9 mouse cellular contexts compared by ENCODE assay signal in the genomic region with DNA sequence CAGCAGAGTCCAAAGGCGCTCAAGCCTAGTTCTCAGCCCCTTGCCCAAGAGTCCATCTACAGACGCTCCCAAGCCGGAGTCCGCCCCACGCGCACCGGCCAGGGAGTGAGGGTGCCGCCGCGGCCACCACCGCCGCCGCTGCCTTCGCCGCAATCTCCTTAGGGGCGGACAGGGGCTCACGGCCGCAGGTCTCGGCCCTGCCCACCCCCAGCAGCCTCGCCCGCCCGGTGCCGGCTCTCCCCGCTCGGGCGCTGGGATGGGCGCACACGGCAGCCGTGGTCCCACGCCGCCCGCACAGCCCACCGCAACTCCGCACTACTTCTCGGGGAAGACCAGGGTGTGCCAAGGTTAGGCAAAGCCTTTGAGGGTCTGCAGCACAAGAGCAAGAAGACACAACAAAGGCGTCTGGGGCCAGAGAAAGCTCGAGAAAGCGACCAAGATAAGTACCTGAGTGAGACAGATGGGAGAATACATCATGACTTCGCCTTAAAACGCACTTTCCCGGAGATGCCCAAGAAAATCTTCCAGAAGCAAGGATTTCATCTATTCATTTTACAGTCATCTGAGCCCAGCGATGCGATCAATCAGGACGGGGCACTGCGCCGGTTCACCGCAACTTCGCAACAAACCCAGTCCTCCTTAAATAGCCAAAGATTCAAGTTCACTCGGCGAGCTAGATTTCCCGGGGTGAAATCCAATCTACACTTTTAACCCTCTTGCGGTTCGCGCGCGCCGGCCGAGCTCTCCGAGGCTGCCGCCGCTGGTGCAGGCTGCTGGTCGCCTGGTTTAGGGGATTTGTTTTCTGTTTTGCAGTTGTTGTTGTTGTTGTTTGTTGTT.
DNase-seq lines count a peak whose midpoint lies in the region; ATAC-seq and TF ChIP-seq lines count a peak whose summit lies in the region.
"Had no signal": no experiment of that assay in that cellular context is flagged by ENCODE, and none has a peak within 500 bp of the region (broad histone marks: within the 10 kb centered on the region; RNA-seq: fewer than 3 reads in every experiment).

No protein-coding gene starts in this region.

- H3K9me3 ChIP-seq in forebrain, embryonic 10.5 days, result no peaks in the 10 kb centered on the region
- no peaks in the 10 kb centered on the region for H3K9me3 ChIP-seq in hindbrain, embryonic 10.5 days
- no peaks in the 10 kb centered on the region for H3K9me3 ChIP-seq in limb, embryonic 12.5 days
- H3K9me3 ChIP-seq in neural tube, embryonic 13.5 days, result no peaks in the 10 kb centered on the region

- intact Hi-C loops in heart, adult 2 months (cut with DNase I), result loop anchor here (1.0 to 10.0 kb wide), 7 partner anchors 34 to 440 kb away; no protein-coding TSS in a partner anchor
- intact Hi-C loops in heart, postnatal 25 days (cut with DNase I), result loop anchor here (2.0 to 5.0 kb wide), 7 partner anchors 33 to 437 kb away; no protein-coding TSS in a partner anchor

- ATAC-seq in limb, embryonic 12.5 days (ENCODE audit: insufficient number of reproducible peaks, insufficient read depth, low FRiP score, low TSS enrichment, low read depth), result no peak
- ATAC-seq in neural tube, embryonic 13.5 days (ENCODE audit: low read depth), result no peak

- TF ChIP-seq CTCF in heart, adult 2 months (IDR thresholded peaks at IDR 0.05), result no peak

- H3K4me1 ChIP-seq in heart, adult 2 months (ENCODE audit: control insufficient read depth, insufficient read depth, low read length), result peaks cover 9% of the 10 kb centered on the region
- H3K4me1 ChIP-seq in forebrain, embryonic 10.5 days, result peaks cover 78% of the 10 kb centered on the region
- peaks cover 55% of the 10 kb centered on the region for H3K4me1 ChIP-seq in hindbrain, embryonic 10.5 days (replicated peaks)
- H3K4me1 ChIP-seq in limb, embryonic 12.5 days (replicated peaks), result peaks cover 45% of the 10 kb centered on the region
- peaks cover 44% of the 10 kb centered on the region for H3K4me1 ChIP-seq in neural tube, embryonic 13.5 days (replicated peaks)

- H3K9ac ChIP-seq in heart, adult 2 months (ENCODE audit: low read depth, low read length), result peak overlapping the region; percentile 99
- H3K9ac ChIP-seq in limb, embryonic 12.5 days (replicated peaks), result peak overlapping the region; percentile 100
- peak overlapping the region; percentile 99 for H3K9ac ChIP-seq in neural tube, embryonic 13.5 days

- no peak for TF ChIP-seq POLR2A in heart, adult 2 months (IDR thresholded peaks at IDR 0.05; ENCODE audit: insufficient read depth, low read depth, low read length)

- TF ChIP-seq EP300 in heart, adult 2 months (IDR thresholded peaks at IDR 0.05; ENCODE audit: insufficient read depth, low read depth, low read length), result 0 out of 2 replicates have a peak, but pooled peaks have one; percentile 7

- WGBS in heart, adult 2 months, result under 1% methylated on average over 62 of the region's 62 CpGs
- under 1% methylated on average over 62 of the region's 62 CpGs for WGBS in forebrain, embryonic 10.5 days
- WGBS in hindbrain, embryonic 10.5 days, result under 1% methylated on average over 62 of the region's 62 CpGs
- WGBS in limb, embryonic 12.5 days, result under 1% methylated on average over 59 of the region's 62 CpGs
- under 1% methylated on average over 61 of the region's 62 CpGs for WGBS in neural tube, embryonic 13.5 days

- no peaks in the 10 kb centered on the region for H3K27me3 ChIP-seq in heart, adult 2 months (ENCODE audit: control insufficient read depth, insufficient read depth, low read length)
- peaks cover 38% of the 10 kb centered on the region for H3K27me3 ChIP-seq in forebrain, embryonic 10.5 days (ENCODE audit: poor library complexity, severe bottlenecking)
- peaks cover 78% of the 10 kb centered on the region for H3K27me3 ChIP-seq in hindbrain, embryonic 10.5 days (ENCODE audit: insufficient read depth, poor library complexity, severe bottlenecking)
- H3K27me3 ChIP-seq in limb, embryonic 12.5 days, result no peaks in the 10 kb centered on the region
- H3K27me3 ChIP-seq in neural tube, embryonic 13.5 days, result peaks cover 4% of the 10 kb centered on the region; the same call in 1 of the 2 replicates

- peaks cover 11% of the 10 kb centered on the region for H3K79me2 ChIP-seq in heart, adult 2 months (replicated peaks; ENCODE audit: control insufficient read depth, insufficient read depth, low read length)

- peaks cover 16% of the 10 kb centered on the region for H3K36me3 ChIP-seq in heart, adult 2 months (ENCODE audit: control insufficient read depth, insufficient read depth, low read length)
- no peaks in the 10 kb centered on the region for H3K36me3 ChIP-seq in forebrain, embryonic 10.5 days (replicated peaks)
- H3K36me3 ChIP-seq in hindbrain, embryonic 10.5 days, result no peaks in the 10 kb centered on the region
- no peaks in the 10 kb centered on the region for H3K36me3 ChIP-seq in limb, embryonic 12.5 days
- H3K36me3 ChIP-seq in neural tube, embryonic 13.5 days, result no peaks in the 10 kb centered on the region
- H3K36me3 ChIP-seq: G1E had no signal

- H3K4me2 ChIP-seq in limb, embryonic 12.5 days, result peak overlapping the region; percentile 83
- H3K4me2 ChIP-seq in neural tube, embryonic 13.5 days, result peak overlapping the region; percentile 77

- H3K4me3 ChIP-seq in heart, adult 2 months, result peak overlapping the region; percentile 96
- H3K4me3 ChIP-seq in forebrain, embryonic 10.5 days, result peak overlapping the region; percentile 83
- peak overlapping the region; percentile 79 for H3K4me3 ChIP-seq in hindbrain, embryonic 10.5 days
- H3K4me3 ChIP-seq in limb, embryonic 12.5 days (replicated peaks), result peak overlapping the region; percentile 99
- peak overlapping the region; percentile 91 for H3K4me3 ChIP-seq in neural tube, embryonic 13.5 days

- peak overlapping the region; percentile 100 for H3K27ac ChIP-seq in heart, adult 2 months
- H3K27ac ChIP-seq in forebrain, embryonic 10.5 days, result peak overlapping the region; percentile 99
- H3K27ac ChIP-seq in hindbrain, embryonic 10.5 days, result peak overlapping the region; percentile 98
- peak overlapping the region; percentile 100 for H3K27ac ChIP-seq in limb, embryonic 12.5 days
- peak overlapping the region; percentile 99 for H3K27ac ChIP-seq in neural tube, embryonic 13.5 days (replicated peaks)

- DNase-seq in heart, adult 2 months, result peak; percentile 61 to 76
- DNase-seq in heart, postnatal 25 days (ENCODE audit: low spot score), result no peak
- DNase-seq in adrenal gland, adult 18-20 months (ENCODE audit: low spot score in 2 of 2), result peak; percentile 46 to 71
- DNase-seq in forebrain, embryonic 10.5 days (ENCODE audit: extremely low spot score, low spot score), result peak; percentile 57
- DNase-seq in hindbrain, embryonic 10.5 days (ENCODE audit: low spot score), result peak; percentile 65
- no peak for DNase-seq in thymus, postnatal 0 days (ENCODE audit: low spot score)

Comparison
In these comparisons a context has a peak if more than half of its experiments do, and no peak if none do; other contexts are left out.
1. DNase-seq: peak in heart, adult 2 months (2 of 2), adrenal gland, adult 18-20 months (2 of 2), forebrain, embryonic 10.5 days (single experiment) and hindbrain, embryonic 10.5 days (single experiment); none in heart, postnatal 25 days (single experiment) and thymus, postnatal 0 days (single experiment).
2. Peak in every context shown above with its lines, with median percentiles within 50 percentile points of each other: H3K27ac ChIP-seq, H3K4me3 ChIP-seq and H3K9ac ChIP-seq.